Mouse (Mus musculus): ENCODE measurements around the gene Gm49384.

GRCm38 (mm10) chr12:69215000-69215785, 11.1 kb upstream of the Gm49384 start:
- TF ChIP-seq CTCF (IDR thresholded peaks at IDR 0.05; ENCODE audit: extremely low read depth, insufficient read length, insufficient replicate concordance, low read depth, low read length) (no peak), POLR2A (IDR thresholded peaks at IDR 0.05; ENCODE audit: low read depth, low read length) (no peak)

Data from small intestine, adult 2 months (tissue).